Mouse (Mus musculus) MEL (cell line): ENCODE measurements around the gene Ece2. TPM values are rescaled to one million over a fixed set of nuclear protein-coding genes. Genes with fewer than 3 reads are reported as not detected.

Experiments used
- DNase-seq: peaks from one replicate; pipeline ENCODE4 v3.0.0; 2011; ENCODE audit warnings: low read depth, low spot score
- H3K27ac ChIP-seq: 2 replicates; pipeline ENCODE4 v1.5.1; 2012; ENCODE audit warnings: low read depth, mild to moderate bottlenecking, control low read depth, low read length, moderate library complexity; ENCODE audit not compliant: control insufficient read depth
- H3K27me3 ChIP-seq, 2 experiments: fragments of 150-350 bp in 1 of 2; sonication (generic) in 1 of 2; 2 replicates each; pipeline ENCODE4 v1.6.1; 2012; ENCODE audit warnings: low read length in 2 of 2, mild to moderate bottlenecking in 2 of 2, improper control_type of control experiment in 1 of 2, moderate library complexity in 1 of 2; ENCODE audit not compliant: insufficient read depth in 2 of 2, control insufficient read depth in 1 of 2
- H3K36me3 ChIP-seq, 2 experiments: 2 replicates each; pipeline ENCODE4 v1.6.1; 2012 to 2014; ENCODE audit warnings: low read length in 2 of 2, improper control_type of control experiment in 1 of 2, inconsistent platforms in 1 of 2, mild to moderate bottlenecking in 1 of 2; ENCODE audit not compliant: insufficient read depth in 2 of 2, control insufficient read depth in 1 of 2
- H3K4me1 ChIP-seq, 2 experiments: fragments of 150-350 bp in 1 of 2; sonication (generic) in 1 of 2; 2 replicates each; pipeline ENCODE4 v1.6.1; 2012; ENCODE audit warnings: low read length in 2 of 2, improper control_type of control experiment in 1 of 2, mild to moderate bottlenecking in 1 of 2; ENCODE audit not compliant: insufficient read depth in 2 of 2, control insufficient read depth in 1 of 2
- H3K4me3 ChIP-seq, 2 experiments: fragments of 150-350 bp in 1 of 2; sonication (generic) in 1 of 2; 2 replicates each; pipeline ENCODE4 v1.5.1; 2012; ENCODE audit warnings: low read depth in 2 of 2, low read length in 2 of 2, mild to moderate bottlenecking in 2 of 2, moderate library complexity in 2 of 2, control low read depth in 1 of 2, improper control_type of control experiment in 1 of 2; ENCODE audit not compliant: control insufficient read depth in 1 of 2, insufficient read depth in 1 of 2
- H3K79me2 ChIP-seq: 2 replicates; pipeline ENCODE4 v1.6.1; 2012; ENCODE audit warnings: mild to moderate bottlenecking, low read length, moderate library complexity; ENCODE audit not compliant: control insufficient read depth, poor library complexity, insufficient read depth
- H3K9ac ChIP-seq: 2 replicates; pipeline ENCODE4 v1.6.1; 2012; ENCODE audit warnings: low read depth, mild to moderate bottlenecking, control low read depth, low read length, moderate library complexity; ENCODE audit not compliant: control insufficient read depth, poor library complexity, severe bottlenecking
- H3K9me3 ChIP-seq: fragments of 150-350 bp; sonication (generic); replicated peaks from 2 replicates; pipeline ENCODE4 v1.6.1; 2012; ENCODE audit warnings: mild to moderate bottlenecking, low read length, improper control_type of control experiment, moderate library complexity; ENCODE audit not compliant: insufficient read depth
- BHLHE40 ChIP-seq: IDR thresholded peaks from 2 replicates; pipeline ENCODE4 v1.6.1; 2012; ENCODE audit warnings: low read depth, mild to moderate bottlenecking, inconsistent platforms, low read length, improper control_type of control experiment, borderline replicate concordance
- CHD1 ChIP-seq: IDR thresholded peaks from 2 replicates; pipeline ENCODE4 v1.6.1; 2012; ENCODE audit warnings: low read depth, mild to moderate bottlenecking, inconsistent platforms, low read length, improper control_type of control experiment
- CHD2 ChIP-seq: IDR thresholded peaks from 2 replicates; pipeline ENCODE4 v1.6.1; 2011; ENCODE audit warnings: low read length, improper control_type of control experiment
- CTCF ChIP-seq, 3 experiments: IDR thresholded peaks in 2 of 3; conservative IDR thresholded peaks in 1 of 3; 2 replicates each; pipeline ENCODE4 v1.5.1; 2011 to 2012; ENCODE audit warnings: low read length in 3 of 3, low read depth in 2 of 3, mild to moderate bottlenecking in 2 of 3, improper control_type of control experiment in 1 of 3, inconsistent platforms in 1 of 3, mixed read lengths in 1 of 3, moderate library complexity in 1 of 3; ENCODE audit not compliant: control insufficient read depth in 1 of 3, insufficient read depth in 1 of 3, poor library complexity in 1 of 3, severe bottlenecking in 1 of 3
- E2F4 ChIP-seq: IDR thresholded peaks from 2 replicates; pipeline ENCODE4 v1.6.1; 2011; ENCODE audit warnings: low read depth, low read length, improper control_type of control experiment, borderline replicate concordance
- ELF1 ChIP-seq: IDR thresholded peaks from 2 replicates; pipeline ENCODE4 v1.6.1; 2014; ENCODE audit warnings: low read depth, mild to moderate bottlenecking, inconsistent platforms, low read length, improper control_type of control experiment, moderate library complexity
- EP300 ChIP-seq, 2 experiments: IDR thresholded peaks; 2 replicates each; pipeline ENCODE4 v1.6.1; 2011; ENCODE audit warnings: improper control_type of control experiment in 2 of 2, low read length in 2 of 2, low read depth in 1 of 2, mild to moderate bottlenecking in 1 of 2
- ETS1 ChIP-seq: IDR thresholded peaks from 2 replicates; pipeline ENCODE4 v1.6.1; 2012; ENCODE audit warnings: low read depth, mild to moderate bottlenecking, inconsistent platforms, low read length, improper control_type of control experiment, moderate library complexity
- GABPA ChIP-seq: IDR thresholded peaks from 2 replicates; pipeline ENCODE4 v1.6.1; 2012; ENCODE audit warnings: low read depth, mild to moderate bottlenecking, inconsistent platforms, low read length, improper control_type of control experiment, moderate library complexity
- GATA1 ChIP-seq: IDR thresholded peaks from 2 replicates; pipeline ENCODE4 v1.6.1; 2011; ENCODE audit warnings: low read depth, low read length, improper control_type of control experiment
- JUND ChIP-seq: IDR thresholded peaks from 2 replicates; pipeline ENCODE4 v1.6.1; 2011; ENCODE audit warnings: low read depth, mild to moderate bottlenecking, improper control_type of control experiment, low read length
- MAFK ChIP-seq: IDR thresholded peaks from 2 replicates; pipeline ENCODE4 v1.6.1; 2011; ENCODE audit warnings: low read depth, mild to moderate bottlenecking, low read length, improper control_type of control experiment, borderline replicate concordance
- MAZ ChIP-seq: IDR thresholded peaks from 2 replicates; pipeline ENCODE4 v1.6.1; 2012; ENCODE audit warnings: low read depth, mild to moderate bottlenecking, inconsistent platforms, low read length, improper control_type of control experiment
- MYB ChIP-seq: IDR thresholded peaks from 2 replicates; pipeline ENCODE4 v1.6.1; 2011; ENCODE audit warnings: mild to moderate bottlenecking, low read depth, low read length, improper control_type of control experiment
- MYC ChIP-seq: IDR thresholded peaks from 2 replicates; pipeline ENCODE4 v1.6.1; 2011; ENCODE audit warnings: low read depth, mild to moderate bottlenecking, low read length, improper control_type of control experiment, moderate library complexity
- NELFE ChIP-seq: IDR thresholded peaks from 2 replicates; pipeline ENCODE4 v1.6.1; 2011; ENCODE audit warnings: low read depth, low read length, improper control_type of control experiment
- NRF1 ChIP-seq: IDR thresholded peaks from 2 replicates; pipeline ENCODE4 v1.6.1; 2014; ENCODE audit warnings: low read depth, mild to moderate bottlenecking, inconsistent platforms, low read length, improper control_type of control experiment, moderate library complexity; ENCODE audit not compliant: poor library complexity, insufficient read depth, severe bottlenecking
- POLR2A ChIP-seq, 2 experiments: IDR thresholded peaks; 2 replicates each; pipeline ENCODE4 v1.6.1; 2011 to 2012; ENCODE audit warnings: low read length in 2 of 2, mild to moderate bottlenecking in 2 of 2, control low read depth in 1 of 2, improper control_type of control experiment in 1 of 2, low read depth in 1 of 2, moderate library complexity in 1 of 2; ENCODE audit not compliant: control insufficient read depth in 1 of 2, insufficient read depth in 1 of 2, poor library complexity in 1 of 2
- POLR2AphosphoS2 ChIP-seq: IDR thresholded peaks from 2 replicates; pipeline ENCODE4 v1.6.1; 2011; ENCODE audit warnings: low read length, improper control_type of control experiment
- POLR2AphosphoS5 ChIP-seq: IDR thresholded peaks from 2 replicates; pipeline ENCODE4 v1.6.1; 2012; ENCODE audit warnings: low read depth, borderline replicate concordance, mild to moderate bottlenecking, inconsistent platforms, low read length, moderate library complexity, mixed read lengths
- RAD21 ChIP-seq: IDR thresholded peaks from 2 replicates; pipeline ENCODE4 v1.6.1; 2011; ENCODE audit warnings: mild to moderate bottlenecking, low read depth, low read length, improper control_type of control experiment
- RCOR1 ChIP-seq: IDR thresholded peaks from 2 replicates; pipeline ENCODE4 v1.6.1; 2012; ENCODE audit warnings: low read depth, mild to moderate bottlenecking, inconsistent platforms, low read length, improper control_type of control experiment
- SIN3A ChIP-seq: IDR thresholded peaks from 2 replicates; pipeline ENCODE4 v1.6.1; 2012; ENCODE audit warnings: low read length, improper control_type of control experiment, inconsistent platforms
- SMC3 ChIP-seq: IDR thresholded peaks from 2 replicates; pipeline ENCODE4 v1.6.1; 2011; ENCODE audit warnings: low read depth, low read length, improper control_type of control experiment
- TAL1 ChIP-seq: IDR thresholded peaks from 2 replicates; pipeline ENCODE4 v1.6.1; 2012; ENCODE audit warnings: mild to moderate bottlenecking, inconsistent platforms, low read length, moderate library complexity, mixed read lengths
- UBTF ChIP-seq: IDR thresholded peaks from 2 replicates; pipeline ENCODE4 v1.6.1; 2012; ENCODE audit warnings: low read depth, mild to moderate bottlenecking, inconsistent platforms, low read length, improper control_type of control experiment, moderate library complexity, borderline replicate concordance; ENCODE audit not compliant: insufficient read depth
- USF2 ChIP-seq, 2 experiments: IDR thresholded peaks; 2 replicates each; pipeline ENCODE4 v1.6.1; 2011 to 2012; ENCODE audit warnings: improper control_type of control experiment in 2 of 2, low read length in 2 of 2, borderline replicate concordance in 1 of 2, inconsistent platforms in 1 of 2, low read depth in 1 of 2, mild to moderate bottlenecking in 1 of 2; ENCODE audit not compliant: insufficient read depth in 1 of 2
- ZKSCAN1 ChIP-seq: IDR thresholded peaks from 2 replicates; pipeline ENCODE4 v1.6.1; 2012; ENCODE audit warnings: low read depth, mild to moderate bottlenecking, inconsistent platforms, low read length, improper control_type of control experiment, moderate library complexity
- ZMIZ1 ChIP-seq: IDR thresholded peaks from 2 replicates; pipeline ENCODE4 v1.6.1; 2012; ENCODE audit warnings: low read depth, mild to moderate bottlenecking, inconsistent platforms, low read length, improper control_type of control experiment, moderate library complexity
- polyA plus RNA-seq, 2 experiments: library from polyadenylated mRNA; stranded (reverse) in 1 of 2; unstranded in 1 of 2; fragments of >175 nt in 1 of 2; fragments of >200 nt in 1 of 2; gene quantifications; 2 replicates each; pipeline versions ENCODE4 v1.2.1 to v1.2.4; 2012; ENCODE audit warnings: low replicate concordance in 2 of 2, low read depth in 1 of 2; ENCODE audit not compliant: insufficient read length in 2 of 2, insufficient read depth in 1 of 2, missing spikeins in 1 of 2
- total RNA-seq: library from RNA; depleted of rRNA; stranded (reverse); fragments of 300-350 nt; gene quantifications from 2 replicates; pipeline ENCODE4 v1.2.3, GENCODE M21; 2012

The Ece2 gene
- total and polyA plus RNA-seq, 3 experiments, result 4.9 to 7.4 TPM; not detected in 1

GRCm38 (mm10) chr16:20595737-20596136 lies 33.9 kb upstream of the Ece2 start:
- Histone ChIP-seq H3K27me3 (no peaks in the 10 kb centered on the region), H3K27ac (no peak overlapping the region), H3K9me3 (no peaks in the 10 kb centered on the region), H3K9ac (no peak overlapping the region), H3K79me2 (no peaks in the 10 kb centered on the region), H3K36me3 (peaks cover 0 to 15% of the 10 kb centered on the region in 2 experiments; a peak in 2 of 4 replicates), H3K4me1 (peaks cover 6 to 24% of the 10 kb centered on the region in 2 experiments), H3K4me3 (no peak overlapping the region)
- no peak for TF ChIP-seq MYC
- no peak for TF ChIP-seq POLR2AphosphoS5
- no peak for TF ChIP-seq CTCF (IDR thresholded peaks at IDR 0.05 in 2 of 3, conservative IDR thresholded peaks at IDR 0.05 in 1 of 3; ENCODE audit: control insufficient read depth in 1 of 3, insufficient read depth in 1 of 3, low read depth in 2 of 3, low read length in 3 of 3, poor library complexity in 1 of 3, severe bottlenecking in 1 of 3)
- TF ChIP-seq ETS1, result no peak
- TF ChIP-seq USF2 (IDR thresholded peaks at IDR 0.05; ENCODE audit: borderline replicate concordance in 1 of 2, insufficient read depth in 1 of 2, low read depth in 1 of 2, low read length in 2 of 2), result no peak
- no peak for TF ChIP-seq MYB
- TF ChIP-seq POLR2A (IDR thresholded peaks at IDR 0.05; ENCODE audit: control insufficient read depth in 1 of 2, insufficient read depth in 1 of 2, low read depth in 1 of 2, low read length in 2 of 2, poor library complexity in 1 of 2), result no peak
- no peak for TF ChIP-seq BHLHE40
- TF ChIP-seq POLR2AphosphoS2, result no peak
- no peak for TF ChIP-seq EP300 (IDR thresholded peaks at IDR 0.05; ENCODE audit: low read depth in 1 of 2, low read length in 2 of 2)
- TF ChIP-seq ZMIZ1, result no peak
- DNase-seq, result no peak

- peak; percentile 59 for DNase-seq
- Histone ChIP-seq H3K9me3 (no peaks in the 10 kb centered on the region), H3K79me2 (no peaks in the 10 kb centered on the region), H3K9ac (no peak overlapping the region), H3K4me3 (no peak overlapping the region), H3K36me3 (peaks cover 0 to 15% of the 10 kb centered on the region in 2 experiments; a peak in 2 of 4 replicates), H3K27me3 (no peaks in the 10 kb centered on the region), H3K27ac (no peak overlapping the region), H3K4me1 (peaks cover 6 to 24% of the 10 kb centered on the region in 2 experiments)
- TF ChIP-seq JUND, result 0 out of 2 replicates have a peak, but pooled peaks have one; percentile 71
- no peak for TF ChIP-seq ZKSCAN1
- TF ChIP-seq UBTF, result no peak
- TF ChIP-seq CHD2, result no peak
- no peak for TF ChIP-seq E2F4
- peak; percentile 47; the same call in 1 of the 2 replicates for TF ChIP-seq ELF1
- TF ChIP-seq NELFE, result no peak
- TF ChIP-seq SIN3A, result 0 out of 2 replicates have a peak, but pooled peaks have one; percentile 22
- TF ChIP-seq RCOR1, result no peak
- TF ChIP-seq CHD1, result no peak
- TF ChIP-seq MAZ, result no peak
- no peak for TF ChIP-seq POLR2A (IDR thresholded peaks at IDR 0.05; ENCODE audit: control insufficient read depth in 1 of 2, insufficient read depth in 1 of 2, low read depth in 1 of 2, low read length in 2 of 2, poor library complexity in 1 of 2)
- TF ChIP-seq EP300 (IDR thresholded peaks at IDR 0.05; ENCODE audit: low read depth in 1 of 2, low read length in 2 of 2), result 0 out of 4 replicates have a peak, but pooled peaks of 1 of the 2 experiments have one; percentile 10
- TF ChIP-seq SMC3, result no peak
- no peak for TF ChIP-seq MAFK
- TF ChIP-seq GATA1, result no peak
- TF ChIP-seq USF2 (IDR thresholded peaks at IDR 0.05; ENCODE audit: borderline replicate concordance in 1 of 2, insufficient read depth in 1 of 2, low read depth in 1 of 2, low read length in 2 of 2), result no peak
- TF ChIP-seq RAD21, result no peak
- TF ChIP-seq GABPA, result no peak
- TF ChIP-seq ETS1, result no peak
- no peak for TF ChIP-seq POLR2AphosphoS2
- TF ChIP-seq TAL1, result no peak
- TF ChIP-seq MYC, result no peak
- TF ChIP-seq NRF1, result no peak
Observed at GRCm38 (mm10) chr16:20596687-20597441, 32.8 kb upstream of the Ece2 start.
